Mouse (Mus musculus) intestine, embryonic 15.5 days (tissue): Measurements from ENCODE around the gene Ankmy2. TPM values are rescaled to one million over a fixed set of nuclear protein-coding genes. Genes with fewer than 3 reads are reported as not detected.
"Not testable (repeated sequence)": the region's sequence is repeated elsewhere in the genome, so short reads cannot be mapped to it uniquely, and the experiment has no call there.

Source experiments
- ATAC-seq: fragments of 200-750 bp; cut with Nextera tagmentation; 2 replicates; pipeline ENCODE4 v1.8.0; 2017; ENCODE audit warnings: moderate TSS enrichment, moderate library complexity
- H3K27ac ChIP-seq: fragments of 300-500 bp; sonication (generic); 2 replicates; pipeline ENCODE4 v1.5.1; 2015; ENCODE audit warnings: mild to moderate bottlenecking, inconsistent platforms
- H3K27me3 ChIP-seq: fragments of 300-500 bp; sonication (generic); replicated peaks from 2 replicates; pipeline ENCODE4 v1.6.1; 2015; ENCODE audit warnings: inconsistent platforms
- H3K36me3 ChIP-seq: fragments of 300-500 bp; sonication (generic); 2 replicates; pipeline ENCODE4 v1.6.1; 2015; ENCODE audit warnings: inconsistent platforms
- H3K4me1 ChIP-seq: fragments of 300-500 bp; sonication (generic); replicated peaks from 2 replicates; pipeline ENCODE4 v1.6.1; 2015; ENCODE audit warnings: inconsistent platforms
- H3K4me2 ChIP-seq: fragments of 300-500 bp; sonication (generic); replicated peaks from 2 replicates; pipeline ENCODE4 v1.6.1; 2015; ENCODE audit warnings: mild to moderate bottlenecking, inconsistent platforms
- H3K4me3 ChIP-seq: fragments of 300-500 bp; sonication (generic); replicated peaks from 2 replicates; pipeline ENCODE4 v1.5.1; 2015; ENCODE audit warnings: inconsistent platforms
- H3K9ac ChIP-seq: fragments of 300-500 bp; sonication (generic); 2 replicates; pipeline ENCODE4 v1.6.1; 2015; ENCODE audit warnings: inconsistent platforms
- H3K9me3 ChIP-seq: fragments of 300-500 bp; sonication (generic); 2 replicates; pipeline ENCODE4 v1.6.1; 2016; ENCODE audit warnings: inconsistent platforms
- WGBS: fragments of 180-500 bp; shearing (Covaris S2); methylation state at CpG from one replicate; pipeline ENCODE4 v1.1.7; 2015; 5-methylcytosine and 5-hydroxymethylcytosine counted together
- polyA plus RNA-seq: library from polyadenylated mRNA; unstranded; fragments of >200 nt; fragmentation: Nextera tagmentation; extraction: Ambion mirVana; gene quantifications from 2 replicates; pipeline ENCODE4 v1.2.1, GENCODE M21; 2015

Ankmy2 gene
- polyA plus RNA-seq, 1 experiment from 2014 or later, result 37.6 TPM

DNA sequence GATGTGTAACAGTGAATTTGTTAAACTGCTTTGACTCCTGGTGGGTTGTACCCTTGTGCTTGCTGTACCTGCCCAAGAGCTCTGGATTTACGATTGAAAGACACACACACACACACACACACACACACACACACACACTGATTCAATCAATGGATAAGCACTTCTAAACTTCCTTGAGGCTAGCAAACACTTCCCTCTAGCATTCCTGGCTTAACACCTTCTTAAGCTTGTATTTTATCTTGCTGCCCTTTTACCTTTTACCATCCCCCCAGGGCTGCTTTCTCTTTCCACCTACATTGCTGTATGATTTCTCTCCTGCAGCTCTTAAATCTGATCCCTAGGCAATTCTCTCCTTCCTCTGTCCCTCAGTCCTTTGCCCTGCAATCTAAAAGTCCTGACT lies 8.4 kb downstream of the Ankmy2 start:
- no peaks in the 10 kb centered on the region for H3K4me1 ChIP-seq
- no peaks in the 10 kb centered on the region for H3K36me3 ChIP-seq
- no peak overlapping the region for H3K9ac ChIP-seq
- 50% methylated on average over 1 of the region's 1 CpGs for WGBS
- H3K27ac ChIP-seq, result no peak overlapping the region
- H3K4me2 ChIP-seq, result no peak overlapping the region
- H3K4me3 ChIP-seq, result no peak overlapping the region
- H3K27me3 ChIP-seq, result no peaks in the 10 kb centered on the region
- peak; percentile 66 for ATAC-seq
- no peaks in the 10 kb centered on the region for H3K9me3 ChIP-seq

- Histone ChIP-seq H3K4me2 (no peak overlapping the region), H3K36me3 (peaks cover 19% of the 10 kb centered on the region), H3K9me3 (no peaks in the 10 kb centered on the region), H3K4me1 (no peaks in the 10 kb centered on the region), H3K27ac (no peak overlapping the region), H3K4me3 (no peak overlapping the region), H3K27me3 (no peaks in the 10 kb centered on the region), H3K9ac (no peak overlapping the region)
- 93% methylated on average over 5 of the region's 5 CpGs for WGBS
- no peak for ATAC-seq
These were observed 20.3 kb downstream of the Ankmy2 start for GRCm38 (mm10) chr12:36177227-36177626.

- no peaks in the 10 kb centered on the region for H3K9me3 ChIP-seq
- no peaks in the 10 kb centered on the region for H3K27me3 ChIP-seq
- H3K4me3 ChIP-seq, result no peak overlapping the region
- H3K27ac ChIP-seq, result no peak overlapping the region
- H3K9ac ChIP-seq, result no peak overlapping the region
- ATAC-seq, result no peak
- WGBS, result 78% methylated on average over 6 of the region's 6 CpGs
- H3K4me2 ChIP-seq, result no peak overlapping the region
- peaks cover 11% of the 10 kb centered on the region for H3K36me3 ChIP-seq
- H3K4me1 ChIP-seq, result no peaks in the 10 kb centered on the region
These were observed 25.7 kb downstream of the Ankmy2 start for GRCm38 (mm10) chr12:36182570-36182969.

- no peak overlapping the region for H3K27ac ChIP-seq
- WGBS, result 68% methylated on average over 6 of the region's 6 CpGs
- ATAC-seq, result peak; percentile 87
These were observed 30.2 kb downstream of the Ankmy2 start for GRCm38 (mm10) chr12:36187081-36187480.

DNA sequence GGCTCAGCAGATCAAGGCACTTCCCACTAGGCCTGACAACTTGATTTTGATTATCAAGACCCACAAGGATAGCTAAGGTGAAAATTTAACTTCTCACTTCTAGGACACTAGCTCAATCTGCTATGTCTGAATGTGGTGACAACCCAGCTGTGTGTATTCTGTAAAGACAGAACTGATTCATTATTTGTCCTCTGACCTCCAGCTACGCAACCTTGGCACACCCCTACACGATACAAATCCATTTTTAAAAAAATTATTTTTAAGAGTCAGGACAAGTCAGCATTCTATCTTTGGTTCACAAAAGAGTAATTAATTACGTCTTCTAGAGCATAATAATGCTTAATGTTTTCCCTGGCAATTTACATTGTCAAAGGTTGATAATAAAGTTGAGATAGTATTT lies 32.7 kb downstream of the Ankmy2 start:
- 95% methylated on average over 3 of the region's 3 CpGs for WGBS
- Histone ChIP-seq H3K27me3 (no peaks in the 10 kb centered on the region), H3K9me3 (no peaks in the 10 kb centered on the region), H3K9ac (no peak overlapping the region), H3K27ac (no peak overlapping the region), H3K4me1 (no peaks in the 10 kb centered on the region), H3K4me2 (no peak overlapping the region), H3K4me3 (no peak overlapping the region), H3K36me3 (peaks cover 12% of the 10 kb centered on the region)
- no peak for ATAC-seq

More at GRCm38 (mm10) chr12:36187081-36187480, 30.2 kb downstream of the Ankmy2 start:
- Histone ChIP-seq H3K9me3 (no peaks in the 10 kb centered on the region), H3K4me1 (no peaks in the 10 kb centered on the region), H3K9ac (no peak overlapping the region), H3K36me3 (peaks cover 20% of the 10 kb centered on the region), H3K4me3 (no peak overlapping the region), H3K4me2 (no peak overlapping the region), H3K27me3 (no peaks in the 10 kb centered on the region)

DNA sequence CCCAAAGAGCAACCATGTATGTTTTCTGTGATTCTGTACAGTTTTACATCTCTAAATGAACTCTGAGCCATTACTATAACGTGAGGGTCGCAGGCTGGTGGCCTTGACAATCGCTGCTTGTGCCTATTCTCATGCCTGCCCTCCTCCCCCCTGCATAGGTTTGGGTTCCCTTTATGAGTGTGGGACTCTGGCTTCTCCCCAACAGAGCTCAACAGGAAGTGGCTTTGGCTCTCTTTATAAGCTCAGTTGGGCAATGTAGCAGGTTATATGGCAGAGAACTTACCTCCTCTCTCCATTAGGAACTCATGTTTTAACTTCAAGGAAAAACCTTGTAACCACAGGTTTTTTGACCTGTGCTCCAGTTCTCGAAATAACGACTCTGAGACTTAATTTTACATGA lies 33.4 kb downstream of the Ankmy2 start:
- peaks cover 12% of the 10 kb centered on the region for H3K36me3 ChIP-seq
- 90% methylated on average over 5 of the region's 5 CpGs for WGBS
- no peak for ATAC-seq

GRCm38 (mm10) chr12:36194976-36195375 lies 38.1 kb downstream of the Ankmy2 start:
- H3K4me3 ChIP-seq, result no peak overlapping the region
- H3K27me3 ChIP-seq, result no peaks in the 10 kb centered on the region
- H3K4me1 ChIP-seq, result no peaks in the 10 kb centered on the region
- no peak for ATAC-seq
- H3K9me3 ChIP-seq, result no peaks in the 10 kb centered on the region
- 90% methylated on average over 7 of the region's 7 CpGs for WGBS
- peaks cover 21% of the 10 kb centered on the region for H3K36me3 ChIP-seq
- no peak overlapping the region for H3K9ac ChIP-seq
- no peak overlapping the region for H3K4me2 ChIP-seq
- H3K27ac ChIP-seq, result no peak overlapping the region

More for the DNA sequence above, 33.4 kb downstream of the Ankmy2 start:
- no peaks in the 10 kb centered on the region for H3K9me3 ChIP-seq
- H3K27ac ChIP-seq, result no peak overlapping the region
- no peak overlapping the region for H3K4me2 ChIP-seq
- no peak overlapping the region for H3K9ac ChIP-seq
- H3K27me3 ChIP-seq, result no peaks in the 10 kb centered on the region
- H3K4me3 ChIP-seq, result no peak overlapping the region
- H3K4me1 ChIP-seq, result no peaks in the 10 kb centered on the region

DNA sequence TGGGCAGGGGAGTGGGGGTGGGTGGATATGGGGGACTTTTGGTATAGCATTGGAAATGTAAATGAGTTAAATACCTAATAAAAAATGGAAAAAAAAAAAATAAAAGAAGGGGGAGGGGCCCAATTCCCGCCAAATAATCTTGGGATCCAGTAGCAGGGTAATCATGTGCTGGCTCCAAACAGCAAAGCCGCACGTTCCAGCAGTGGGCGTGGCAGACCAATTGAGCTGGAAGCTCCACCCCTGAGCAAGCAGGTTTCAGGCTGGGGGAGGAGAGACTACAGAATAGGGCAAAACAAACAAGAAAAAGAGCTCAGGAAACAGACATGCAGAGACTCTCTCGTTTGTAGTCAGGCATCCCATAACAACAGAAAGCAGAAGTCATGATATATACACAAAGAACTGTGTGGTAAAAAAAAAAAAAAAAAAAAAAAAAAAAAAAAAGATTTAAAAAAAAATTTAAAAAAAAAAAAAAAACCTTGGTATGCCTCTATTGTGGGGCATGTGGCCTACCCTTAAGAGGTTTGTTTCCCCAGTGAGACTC lies 48.7 kb downstream of the Ankmy2 start:
- not testable (repeated sequence) for H3K27me3 ChIP-seq, H3K4me2 ChIP-seq, H3K36me3 ChIP-seq, H3K27ac ChIP-seq, H3K4me1 ChIP-seq, ATAC-seq, H3K9me3 ChIP-seq, H3K4me3 ChIP-seq, H3K9ac ChIP-seq
- WGBS, result 51% methylated on average over 5 of the region's 5 CpGs

DNA sequence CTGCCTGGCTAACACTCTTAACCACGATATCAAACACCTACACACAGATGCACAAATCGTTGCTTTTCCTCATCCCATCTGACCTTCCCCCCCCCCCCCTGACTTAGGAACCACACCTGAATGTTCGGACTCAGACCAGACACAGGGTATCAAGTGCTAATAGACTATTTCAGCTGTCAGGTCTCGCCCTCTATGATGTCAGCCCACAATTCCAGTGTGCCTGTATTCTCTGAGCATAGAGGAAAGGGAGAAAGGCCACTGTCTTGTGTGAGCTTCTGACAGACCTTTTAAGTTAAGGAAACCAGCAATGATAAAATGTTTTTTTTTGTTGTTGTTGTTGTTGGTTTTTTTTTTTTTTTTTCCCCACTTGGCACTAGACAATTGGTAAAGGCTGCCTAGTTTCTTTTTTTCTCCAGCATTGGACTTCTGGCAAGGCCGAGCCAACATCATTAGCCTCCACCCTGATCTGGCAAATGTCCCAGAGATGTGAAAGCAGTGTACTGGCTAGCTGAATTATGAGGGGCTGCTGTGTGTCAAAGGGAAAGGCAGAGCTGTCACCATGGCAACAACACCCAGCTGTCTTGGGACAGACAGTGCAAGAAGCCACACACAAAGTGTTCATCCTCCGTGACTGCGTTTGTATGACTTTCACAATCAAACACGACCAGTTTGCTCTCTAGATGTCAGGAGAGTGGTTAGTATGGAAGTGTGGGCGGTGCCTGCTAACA lies 50.3 kb downstream of the Ankmy2 start:
- Histone ChIP-seq H3K9me3 (no peaks in the 10 kb centered on the region), H3K4me2 (peak overlapping the region; percentile 12), H3K36me3 (no peaks in the 10 kb centered on the region), H3K27ac (no peak overlapping the region), H3K9ac (no peak overlapping the region), H3K4me1 (no peaks in the 10 kb centered on the region), H3K27me3 (no peaks in the 10 kb centered on the region), H3K4me3 (no peak overlapping the region)
- peak; percentile 93 for ATAC-seq
- 34% methylated on average over 9 of the region's 9 CpGs for WGBS

DNA sequence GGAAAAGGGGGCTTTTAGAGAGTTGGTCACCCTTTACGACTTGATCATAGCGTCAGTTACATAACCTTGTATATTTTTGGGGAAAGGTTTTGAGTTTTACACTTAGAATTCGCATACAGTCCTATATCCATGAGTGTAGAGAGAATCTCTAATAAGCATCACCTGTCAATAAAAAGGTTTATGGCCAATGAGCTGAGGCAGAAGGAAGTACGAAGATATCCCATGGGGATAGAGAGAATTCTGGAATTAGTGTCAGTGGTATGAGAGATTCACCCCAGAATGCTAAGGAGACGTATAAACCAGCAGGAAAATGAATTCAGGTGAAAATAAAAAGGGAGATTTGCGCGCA lies 50.9 kb downstream of the Ankmy2 start:
- Histone ChIP-seq H3K4me1 (no peaks in the 10 kb centered on the region), H3K9me3 (no peaks in the 10 kb centered on the region), H3K4me3 (no peak overlapping the region), H3K36me3 (no peaks in the 10 kb centered on the region), H3K4me2 (peak overlapping the region; percentile 12), H3K27me3 (no peaks in the 10 kb centered on the region), H3K27ac (no peak overlapping the region), H3K9ac (no peak overlapping the region)
- 55% methylated on average over 7 of the region's 7 CpGs for WGBS
- ATAC-seq, result peak; percentile 51; the same call in 1 of the 2 replicates

DNA sequence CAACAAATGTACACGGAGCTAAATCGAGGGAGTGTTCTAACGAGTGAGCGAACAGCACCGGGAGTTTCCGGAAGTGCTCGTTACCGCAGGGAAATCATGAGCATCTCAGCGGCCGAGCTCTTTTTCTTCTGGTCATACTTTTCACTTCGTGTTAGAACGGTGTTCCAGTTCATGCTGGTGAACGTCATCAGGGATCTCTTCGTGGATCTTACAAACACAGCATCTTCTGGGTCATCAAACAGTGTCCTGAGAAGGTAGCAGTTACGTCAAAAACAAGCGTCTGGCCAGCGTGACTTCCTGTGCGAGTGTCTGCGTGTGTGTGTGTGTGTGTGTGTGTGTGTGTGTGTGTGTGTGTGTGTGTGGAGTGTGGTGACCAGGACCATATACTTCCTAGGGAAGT lies 51.5 kb downstream of the Ankmy2 start:
- Histone ChIP-seq H3K27me3 (no peaks in the 10 kb centered on the region), H3K9me3 (no peaks in the 10 kb centered on the region), H3K4me2 (peak overlapping the region; percentile 12; the same call in 1 of the 2 replicates), H3K4me3 (no peak overlapping the region), H3K36me3 (no peaks in the 10 kb centered on the region), H3K27ac (no peak overlapping the region), H3K4me1 (no peaks in the 10 kb centered on the region), H3K9ac (no peak overlapping the region)
- 57% methylated on average over 19 of the region's 19 CpGs for WGBS
- no peak for ATAC-seq

- ATAC-seq, result no peak
- H3K4me1 ChIP-seq, result no peaks in the 10 kb centered on the region
- H3K9me3 ChIP-seq, result no peaks in the 10 kb centered on the region
- WGBS, result 66% methylated on average over 4 of the region's 4 CpGs
- no peak overlapping the region for H3K4me3 ChIP-seq
- H3K27ac ChIP-seq, result no peak overlapping the region
- no peak overlapping the region for H3K4me2 ChIP-seq
- no peaks in the 10 kb centered on the region for H3K27me3 ChIP-seq
- no peaks in the 10 kb centered on the region for H3K36me3 ChIP-seq
- H3K9ac ChIP-seq, result no peak overlapping the region
These were observed 53.2 kb downstream of the Ankmy2 start for GRCm38 (mm10) chr12:36210096-36210495.
